Mouse (Mus musculus) hindbrain, embryonic 16.5 days (tissue): ENCODE measurements around the gene Aig1. TPM values are rescaled to one million over a fixed set of nuclear protein-coding genes. Genes with fewer than 3 reads are reported as not detected.
A peak's percentile ranks its signal among the peaks of the same experiment; 100 is the strongest.

Experiments used
- ATAC-seq: fragments of 200-750 bp; cut with Nextera tagmentation; 2 replicates; pipeline ENCODE4 v1.8.0; 2017; ENCODE audit warnings: moderate TSS enrichment, moderate library complexity
- H3K27ac ChIP-seq: fragments of 300-500 bp; sonication (generic); 2 replicates; pipeline ENCODE4 v1.5.1; 2014; ENCODE audit warnings: low read depth, mild to moderate bottlenecking, control low read depth, low read length, moderate library complexity
- H3K27me3 ChIP-seq: fragments of 300-500 bp; sonication (generic); replicated peaks from 2 replicates; pipeline ENCODE4 v1.6.1; 2014; ENCODE audit warnings: low read length; ENCODE audit not compliant: control insufficient read depth, insufficient read depth
- H3K36me3 ChIP-seq: fragments of 300-500 bp; sonication (generic); 2 replicates; pipeline ENCODE4 v1.6.1; 2014; ENCODE audit warnings: mild to moderate bottlenecking, low read length, moderate library complexity, mixed read lengths; ENCODE audit not compliant: control insufficient read depth, insufficient read depth
- H3K4me1 ChIP-seq: fragments of 300-500 bp; sonication (generic); 2 replicates; pipeline ENCODE4 v1.6.1; 2014; ENCODE audit warnings: low read depth, low read length; ENCODE audit not compliant: control insufficient read depth, insufficient read depth
- H3K4me2 ChIP-seq: fragments of 300-500 bp; sonication (generic); 2 replicates; pipeline ENCODE4 v1.6.1; 2014; ENCODE audit warnings: mild to moderate bottlenecking, low read length, control low read depth, moderate library complexity
- H3K4me3 ChIP-seq: fragments of 300-500 bp; sonication (generic); 2 replicates; pipeline ENCODE4 v1.5.1; 2014; ENCODE audit warnings: mild to moderate bottlenecking, low read length, control low read depth, moderate library complexity
- H3K9ac ChIP-seq: fragments of 300-500 bp; sonication (generic); 2 replicates; pipeline ENCODE4 v1.6.1; 2014; ENCODE audit warnings: low read depth, mild to moderate bottlenecking, control low read depth, low read length, moderate library complexity
- H3K9me3 ChIP-seq: fragments of 300-500 bp; sonication (generic); 2 replicates; pipeline ENCODE4 v1.6.1; 2014; ENCODE audit warnings: mild to moderate bottlenecking, low read length, moderate library complexity; ENCODE audit not compliant: control insufficient read depth
- WGBS: fragments of 180-500 bp; shearing (Covaris S2); extraction: QIAGEN DNeasy Blood & Tissue Kit; methylation state at CpG from one replicate; pipeline ENCODE4 v1.1.7; 2014; 5-methylcytosine and 5-hydroxymethylcytosine counted together
- polyA plus RNA-seq: library from polyadenylated mRNA; unstranded; fragments of >200 nt; fragmentation: Nextera tagmentation; extraction: Ambion mirVana; gene quantifications from 2 replicates; pipeline ENCODE4 v1.2.1, GENCODE M21; 2015

Gene Aig1
- polyA plus RNA-seq, 1 experiment from 2014 or later: 116 TPM

DNA sequence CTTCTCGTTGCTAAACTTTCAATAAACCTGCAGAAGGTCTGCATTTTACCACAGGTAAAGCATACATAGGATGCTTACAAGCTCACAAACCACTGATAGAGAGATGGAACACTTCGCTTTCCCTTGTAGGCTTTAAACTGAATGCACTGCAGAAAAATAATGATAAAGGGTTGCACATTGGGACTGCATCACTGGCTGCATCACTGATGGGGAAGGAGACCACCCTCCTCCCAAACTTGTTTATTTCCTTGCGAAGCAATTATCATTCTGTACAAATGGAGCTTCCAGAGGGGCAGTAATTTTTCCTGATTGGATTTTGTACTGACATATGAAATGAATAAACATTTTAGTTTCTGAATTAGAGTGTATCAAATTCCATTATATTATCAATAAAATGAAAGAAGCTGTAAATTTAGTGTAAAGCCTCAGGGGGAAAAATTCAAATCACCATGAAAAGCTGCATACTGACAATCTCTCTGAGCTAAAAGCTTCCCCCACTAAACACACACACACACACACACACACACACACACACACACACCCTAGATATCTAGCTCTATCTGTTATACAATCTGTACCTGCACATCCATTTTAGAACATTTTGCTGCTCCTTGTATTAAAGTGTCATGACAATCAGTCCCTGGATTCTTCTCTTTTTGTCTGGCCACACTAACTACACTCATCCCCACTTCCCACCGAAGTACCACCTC is 138.6 kb downstream of the Aig1 start:
- H3K27ac ChIP-seq: no peak overlapping the region
- no peak overlapping the region for H3K4me2 ChIP-seq
- H3K9me3 ChIP-seq: no peaks in the 10 kb centered on the region
- no peaks in the 10 kb centered on the region for H3K27me3 ChIP-seq
- no peak for ATAC-seq
- no peaks in the 10 kb centered on the region for H3K4me1 ChIP-seq
- no peaks in the 10 kb centered on the region for H3K36me3 ChIP-seq
- H3K4me3 ChIP-seq: no peak overlapping the region
- WGBS: 85% methylated on average over 4 of the region's 4 CpGs
- H3K9ac ChIP-seq: no peak overlapping the region

- H3K9me3 ChIP-seq: no peaks in the 10 kb centered on the region
- peak; percentile 53; the same call in 1 of the 2 replicates for ATAC-seq
- H3K4me2 ChIP-seq: no peak overlapping the region
- H3K4me1 ChIP-seq: no peaks in the 10 kb centered on the region
- no peaks in the 10 kb centered on the region for H3K36me3 ChIP-seq
- H3K27me3 ChIP-seq: no peaks in the 10 kb centered on the region
- 68% methylated on average over 6 of the region's 6 CpGs for WGBS
- no peak overlapping the region for H3K9ac ChIP-seq
- H3K27ac ChIP-seq: no peak overlapping the region
- no peak overlapping the region for H3K4me3 ChIP-seq
Measured at GRCm38 (mm10) chr10:13727676-13728075, 141.1 kb downstream of the Aig1 start.

GRCm38 (mm10) chr10:13726206-13726605 is 142.6 kb downstream of the Aig1 start:
- H3K27ac ChIP-seq: no peak overlapping the region
- no peak overlapping the region for H3K4me3 ChIP-seq
- H3K27me3 ChIP-seq: no peaks in the 10 kb centered on the region
- no peaks in the 10 kb centered on the region for H3K9me3 ChIP-seq
- no peak overlapping the region for H3K4me2 ChIP-seq
- ATAC-seq: no peak
- 74% methylated on average over 2 of the region's 2 CpGs for WGBS
- no peaks in the 10 kb centered on the region for H3K4me1 ChIP-seq
- no peak overlapping the region for H3K9ac ChIP-seq
- H3K36me3 ChIP-seq: no peaks in the 10 kb centered on the region

DNA sequence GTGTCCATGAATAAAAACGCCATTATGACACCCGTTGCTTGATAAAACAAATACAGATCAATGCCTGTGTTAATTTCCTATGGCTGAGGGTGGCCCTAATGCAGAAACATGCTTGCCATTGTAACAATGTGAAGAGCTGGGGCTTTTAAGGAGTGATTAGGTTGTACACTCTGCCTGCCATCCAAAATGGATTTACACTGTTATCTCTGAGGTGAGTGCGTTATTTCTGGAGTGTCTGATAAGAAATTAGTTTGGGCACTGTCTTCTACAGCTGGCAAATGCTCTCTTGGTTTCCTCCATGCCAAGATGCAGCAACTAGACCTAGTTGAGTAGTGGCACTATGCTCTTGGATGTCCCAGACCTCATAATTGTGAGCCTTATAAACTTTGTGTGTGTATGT is 143.5 kb downstream of the Aig1 start:
- Histone ChIP-seq H3K9ac (no peak overlapping the region), H3K4me2 (no peak overlapping the region), H3K9me3 (no peaks in the 10 kb centered on the region), H3K4me3 (no peak overlapping the region), H3K27me3 (no peaks in the 10 kb centered on the region), H3K4me1 (no peaks in the 10 kb centered on the region), H3K36me3 (no peaks in the 10 kb centered on the region), H3K27ac (no peak overlapping the region)
- no peak for ATAC-seq
- WGBS: 95% methylated on average over 3 of the region's 3 CpGs

- H3K4me2 ChIP-seq: no peak overlapping the region
- H3K4me3 ChIP-seq: no peak overlapping the region
Measured at GRCm38 (mm10) chr10:13716132-13716531, 152.6 kb downstream of the Aig1 start.

DNA sequence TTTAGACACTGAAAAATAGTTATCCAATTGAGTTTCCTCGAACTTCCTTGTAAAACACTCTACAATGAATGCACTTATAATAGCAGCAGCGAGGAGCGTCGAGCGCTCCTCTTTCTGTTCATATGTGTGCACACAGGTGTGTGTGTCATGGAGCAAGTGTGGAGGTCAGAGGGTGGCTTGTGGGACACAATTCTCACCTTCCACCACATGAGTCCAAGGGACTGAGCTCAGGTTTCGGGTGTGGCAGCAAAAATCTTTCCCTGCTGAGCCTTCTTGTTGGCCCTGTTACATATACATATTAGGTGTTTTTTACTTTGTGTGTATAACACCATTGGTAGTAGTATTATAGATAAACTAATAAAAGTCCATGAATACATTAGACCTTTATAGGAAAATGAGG is 153.2 kb downstream of the Aig1 start:
- no peak overlapping the region for H3K4me3 ChIP-seq
- H3K9me3 ChIP-seq: no peaks in the 10 kb centered on the region
- no peak overlapping the region for H3K4me2 ChIP-seq
- H3K4me1 ChIP-seq: peaks cover 18% of the 10 kb centered on the region
- H3K36me3 ChIP-seq: no peaks in the 10 kb centered on the region
- H3K9ac ChIP-seq: no peak overlapping the region
- H3K27me3 ChIP-seq: no peaks in the 10 kb centered on the region
- ATAC-seq: no peak
- no peak overlapping the region for H3K27ac ChIP-seq
- 85% methylated on average over 6 of the region's 6 CpGs for WGBS

More at GRCm38 (mm10) chr10:13716132-13716531, 152.6 kb downstream of the Aig1 start:
- Histone ChIP-seq H3K9ac (no peak overlapping the region), H3K36me3 (no peaks in the 10 kb centered on the region), H3K27ac (no peak overlapping the region), H3K4me1 (peaks cover 18% of the 10 kb centered on the region), H3K27me3 (no peaks in the 10 kb centered on the region), H3K9me3 (no peaks in the 10 kb centered on the region)
- no peak for ATAC-seq
- 51% methylated on average over 2 of the region's 2 CpGs for WGBS

GRCm38 (mm10) chr10:13714920-13715293 is 153.9 kb downstream of the Aig1 start:
- ATAC-seq: peak; percentile 56
- peak overlapping the region; percentile 26 for H3K4me2 ChIP-seq
- H3K4me1 ChIP-seq: peaks cover 18% of the 10 kb centered on the region
- H3K27ac ChIP-seq: peak overlapping the region; percentile 26
- no peaks in the 10 kb centered on the region for H3K36me3 ChIP-seq
- no peak overlapping the region for H3K4me3 ChIP-seq
- no peaks in the 10 kb centered on the region for H3K9me3 ChIP-seq
- H3K27me3 ChIP-seq: no peaks in the 10 kb centered on the region
- 23% methylated on average over 7 of the region's 7 CpGs for WGBS
- H3K9ac ChIP-seq: no peak overlapping the region

GRCm38 (mm10) chr10:13714199-13714919 is 154.4 kb downstream of the Aig1 start:
- Histone ChIP-seq H3K27ac (peak overlapping the region; percentile 63), H3K4me1 (peaks cover 18% of the 10 kb centered on the region), H3K9me3 (no peaks in the 10 kb centered on the region), H3K4me2 (peak overlapping the region; percentile 26), H3K4me3 (no peak overlapping the region), H3K27me3 (no peaks in the 10 kb centered on the region), H3K36me3 (no peaks in the 10 kb centered on the region), H3K9ac (0 out of 2 replicates have a peak overlapping the region, but pooled peaks have one; percentile 27)
- ATAC-seq: peak; percentile 93
- 13% methylated on average over 9 of the region's 9 CpGs for WGBS

- ATAC-seq: peak; percentile 8; the same call in 1 of the 2 replicates
- WGBS: 69% methylated on average over 5 of the region's 5 CpGs
- no peaks in the 10 kb centered on the region for H3K27me3 ChIP-seq
- no peak overlapping the region for H3K4me2 ChIP-seq
- no peaks in the 10 kb centered on the region for H3K9me3 ChIP-seq
- H3K4me3 ChIP-seq: no peak overlapping the region
- H3K36me3 ChIP-seq: no peaks in the 10 kb centered on the region
- peak overlapping the region; percentile 63 for H3K27ac ChIP-seq
- H3K4me1 ChIP-seq: peaks cover 18% of the 10 kb centered on the region
- H3K9ac ChIP-seq: 0 out of 2 replicates have a peak overlapping the region, but pooled peaks have one; percentile 27
Measured at GRCm38 (mm10) chr10:13713711-13714110, 155.1 kb downstream of the Aig1 start.
